Mouse (Mus musculus) C2C12 (cell line): Measurements from ENCODE around the gene Apoa4. TPM values are rescaled to one million over a fixed set of nuclear protein-coding genes. Genes with fewer than 3 reads are reported as not detected.

Experiments used
- H3K27me3 ChIP-seq: one replicate; pipeline ENCODE4 v1.6.1; 2011; ENCODE audit not compliant: control insufficient read depth, insufficient read depth, insufficient read length
- H3K36me3 ChIP-seq: one replicate; pipeline ENCODE4 v1.6.1; 2011; ENCODE audit not compliant: control insufficient read depth, insufficient read depth
- H3K4me3 ChIP-seq: one replicate; pipeline ENCODE4 v1.5.1; 2011; ENCODE audit warnings: mild to moderate bottlenecking, control low read depth; ENCODE audit not compliant: poor library complexity, insufficient read depth, severe bottlenecking
- H3K79me2 ChIP-seq: one replicate; pipeline ENCODE4 v1.6.1; 2011; ENCODE audit not compliant: control insufficient read depth, insufficient read depth
- H3K79me3 ChIP-seq: one replicate; pipeline ENCODE4 v1.6.1; 2011; ENCODE audit warnings: low read depth, control low read depth
- H3ac ChIP-seq: one replicate; pipeline ENCODE3; 2011; ENCODE audit warnings: low read depth; ENCODE audit not compliant: control insufficient read depth, insufficient read length
- CEBPB ChIP-seq: IDR thresholded peaks from one replicate; pipeline ENCODE4 v1.6.1; 2011; ENCODE audit warnings: low read depth, mild to moderate bottlenecking, control low read depth, moderate library complexity
- CTCF ChIP-seq: IDR thresholded peaks from one replicate; pipeline ENCODE4 v1.5.1; 2011; ENCODE audit not compliant: control insufficient read depth, insufficient read depth, insufficient read length
- FOSL1 ChIP-seq: IDR thresholded peaks from one replicate; pipeline ENCODE4 v1.8.0; 2011; ENCODE audit warnings: mild to moderate bottlenecking, low read length; ENCODE audit not compliant: poor library complexity, insufficient read depth, severe bottlenecking
- MAX ChIP-seq: IDR thresholded peaks from one replicate; pipeline ENCODE4 v1.6.1; 2011; ENCODE audit warnings: mild to moderate bottlenecking, control low read depth
- MYOD1 ChIP-seq: IDR thresholded peaks from one replicate; pipeline ENCODE4 v1.6.1; 2011; ENCODE audit warnings: low read depth; ENCODE audit not compliant: control insufficient read depth, insufficient read length
- MYOG ChIP-seq: IDR thresholded peaks from one replicate; pipeline ENCODE4 v1.6.1; 2011; ENCODE audit not compliant: control insufficient read depth, insufficient read length; ENCODE audit errors: extremely low read depth
- USF1 ChIP-seq: IDR thresholded peaks from one replicate; pipeline ENCODE4 v1.6.1; 2011; ENCODE audit warnings: low read depth, mild to moderate bottlenecking, control low read depth, moderate library complexity
- polyA plus RNA-seq: library from polyadenylated mRNA; unstranded; fragments of >200 nt; fragmentation: generic; extraction: Trizol; gene quantifications from one replicate; pipeline ENCODE4 v1.2.1, GENCODE M21; 2012; ENCODE audit warnings: missing spikeins

Gene Apoa4
- polyA plus RNA-seq, 1 experiment = not detected

DNA sequence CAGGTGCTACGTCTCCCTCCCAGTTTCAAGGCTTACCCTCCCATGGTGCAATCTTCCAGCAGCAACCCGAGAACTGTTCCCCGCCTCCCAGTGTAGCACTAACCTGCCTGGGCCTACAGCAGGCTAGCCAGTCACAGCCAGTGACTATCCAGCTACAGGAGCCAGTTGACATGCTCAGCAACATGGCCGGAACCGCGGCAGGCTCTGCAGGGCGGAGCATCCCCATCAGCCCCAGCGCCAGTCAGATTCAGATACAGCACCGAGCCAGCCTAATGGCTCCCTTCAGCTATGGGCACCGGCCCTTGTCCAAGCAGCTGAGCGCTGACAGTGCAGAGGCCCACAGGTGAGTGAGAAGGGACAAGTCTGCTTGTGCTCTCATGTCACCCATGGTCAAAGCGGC lies 30.0 kb upstream of the Apoa4 start:
- no peak for TF ChIP-seq MYOD1
- TF ChIP-seq MAX = no peak
- no peak for TF ChIP-seq USF1
- no peak for TF ChIP-seq FOSL1
- TF ChIP-seq CEBPB = no peak
- TF ChIP-seq CTCF = no peak
- TF ChIP-seq MYOG = no peak
- no peak overlapping the region for H3ac ChIP-seq
- no peaks in the 10 kb centered on the region for H3K79me2 ChIP-seq
- H3K27me3 ChIP-seq = no peaks in the 10 kb centered on the region
- no peaks in the 10 kb centered on the region for H3K79me3 ChIP-seq
- H3K36me3 ChIP-seq = peaks cover 15% of the 10 kb centered on the region
- no peak overlapping the region for H3K4me3 ChIP-seq

DNA sequence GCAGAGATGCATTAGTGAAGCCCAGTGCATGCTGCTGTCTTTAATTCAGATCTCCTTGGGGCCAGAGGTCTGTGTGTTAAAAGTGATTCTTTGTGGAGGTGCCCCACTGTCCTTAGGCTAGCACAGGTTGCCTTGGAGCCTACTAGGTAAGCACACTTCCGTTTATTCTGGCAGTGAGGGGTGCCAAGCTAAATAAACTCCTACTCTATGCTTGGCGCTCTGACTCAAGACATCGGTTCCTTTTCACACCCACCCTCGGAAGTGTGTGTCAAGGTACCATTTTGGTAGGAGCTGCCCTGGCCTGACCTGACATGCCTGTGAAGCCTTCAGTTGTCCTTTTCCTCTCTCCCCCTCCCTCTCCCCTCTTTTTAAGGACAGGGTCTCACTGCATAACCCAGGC lies 26.2 kb upstream of the Apoa4 start:
- Histone ChIP-seq H3ac (no peak overlapping the region), H3K4me3 (no peak overlapping the region), H3K79me2 (no peaks in the 10 kb centered on the region), H3K36me3 (peaks cover 8% of the 10 kb centered on the region), H3K79me3 (no peaks in the 10 kb centered on the region), H3K27me3 (no peaks in the 10 kb centered on the region)
- TF ChIP-seq MYOG (no peak), MAX (no peak), MYOD1 (no peak), CEBPB (no peak), CTCF (no peak), FOSL1 (no peak), USF1 (no peak)

DNA sequence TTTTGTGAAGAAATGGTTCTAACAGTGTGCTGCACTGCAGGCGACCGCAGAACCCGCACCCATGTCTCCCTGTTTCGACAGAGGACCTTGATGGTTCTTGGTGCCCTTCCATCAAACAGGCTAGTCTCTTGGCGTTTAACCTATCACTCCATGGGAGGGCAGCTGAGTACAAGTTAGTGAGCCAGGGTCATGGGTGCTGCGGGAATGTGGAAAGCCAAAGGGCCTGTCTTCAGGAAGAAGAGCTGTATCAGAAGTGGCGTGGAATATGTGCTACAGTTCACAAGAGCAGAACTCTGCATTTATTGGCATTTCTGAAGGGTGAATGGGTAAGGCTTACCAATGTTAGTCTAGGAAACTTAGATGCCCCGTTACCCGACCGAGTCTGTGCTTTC lies 25.6 kb upstream of the Apoa4 start:
- no peaks in the 10 kb centered on the region for H3K79me3 ChIP-seq
- no peak for TF ChIP-seq USF1
- TF ChIP-seq CTCF = no peak
- TF ChIP-seq MAX = no peak
- no peak for TF ChIP-seq MYOG
- no peak for TF ChIP-seq CEBPB
- no peak for TF ChIP-seq FOSL1
- no peak for TF ChIP-seq MYOD1
- no peaks in the 10 kb centered on the region for H3K27me3 ChIP-seq
- no peak overlapping the region for H3ac ChIP-seq
- H3K79me2 ChIP-seq = no peaks in the 10 kb centered on the region
- H3K4me3 ChIP-seq = no peak overlapping the region
- peaks cover 12% of the 10 kb centered on the region for H3K36me3 ChIP-seq

DNA sequence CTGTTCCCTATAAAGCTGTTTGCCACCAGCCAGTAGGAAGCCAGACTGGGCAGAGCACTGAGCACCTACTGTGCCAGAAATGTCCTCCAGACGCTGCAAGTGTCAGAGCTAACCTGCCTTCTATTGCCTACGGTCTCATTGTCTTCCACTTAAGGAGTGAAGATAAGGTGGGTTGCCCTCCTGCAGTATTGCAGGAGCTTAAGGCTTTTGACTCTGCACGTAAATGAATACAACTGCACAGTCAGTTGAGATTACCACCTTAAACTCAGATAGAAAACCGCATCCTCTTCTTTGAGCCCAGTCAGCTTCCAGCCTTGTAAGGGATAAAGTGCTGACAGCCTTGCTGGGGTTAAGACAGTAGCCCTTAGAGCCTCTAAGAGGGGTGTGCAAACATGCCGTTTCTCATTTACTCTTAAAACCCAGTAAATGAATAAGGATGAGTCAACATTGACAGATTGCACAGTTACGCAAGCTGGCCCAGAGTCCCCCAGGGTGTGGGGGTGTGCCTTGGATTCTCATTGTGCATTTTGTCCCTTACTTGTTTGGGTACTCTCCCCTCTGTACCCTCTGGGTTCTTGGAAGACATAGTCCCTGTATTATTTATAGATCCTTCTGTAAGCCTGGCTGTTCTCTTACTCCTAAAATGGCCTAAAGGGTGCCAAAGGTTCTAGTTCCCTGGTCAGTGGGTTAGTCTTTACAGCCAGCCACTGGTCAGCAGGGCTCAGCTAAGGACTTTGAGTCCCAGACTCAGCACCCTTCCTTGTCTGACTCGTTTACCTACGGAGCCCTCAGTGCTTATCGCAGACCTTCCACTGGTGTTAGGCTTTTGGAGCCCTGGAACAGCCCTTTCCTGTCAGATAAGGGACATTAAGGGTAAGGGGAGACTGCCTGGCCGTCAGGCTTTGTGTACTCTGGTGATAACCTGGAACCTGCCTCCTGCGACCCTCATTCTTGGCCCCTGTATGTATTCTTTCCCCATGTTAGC lies 24.9 kb upstream of the Apoa4 start:
- Histone ChIP-seq H3K79me2 (no peaks in the 10 kb centered on the region), H3K27me3 (no peaks in the 10 kb centered on the region), H3K4me3 (no peak overlapping the region), H3ac (no peak overlapping the region), H3K36me3 (peaks cover 9% of the 10 kb centered on the region), H3K79me3 (no peaks in the 10 kb centered on the region)
- TF ChIP-seq CEBPB = peak; percentile 91
- no peak for TF ChIP-seq MAX
- no peak for TF ChIP-seq CTCF

DNA sequence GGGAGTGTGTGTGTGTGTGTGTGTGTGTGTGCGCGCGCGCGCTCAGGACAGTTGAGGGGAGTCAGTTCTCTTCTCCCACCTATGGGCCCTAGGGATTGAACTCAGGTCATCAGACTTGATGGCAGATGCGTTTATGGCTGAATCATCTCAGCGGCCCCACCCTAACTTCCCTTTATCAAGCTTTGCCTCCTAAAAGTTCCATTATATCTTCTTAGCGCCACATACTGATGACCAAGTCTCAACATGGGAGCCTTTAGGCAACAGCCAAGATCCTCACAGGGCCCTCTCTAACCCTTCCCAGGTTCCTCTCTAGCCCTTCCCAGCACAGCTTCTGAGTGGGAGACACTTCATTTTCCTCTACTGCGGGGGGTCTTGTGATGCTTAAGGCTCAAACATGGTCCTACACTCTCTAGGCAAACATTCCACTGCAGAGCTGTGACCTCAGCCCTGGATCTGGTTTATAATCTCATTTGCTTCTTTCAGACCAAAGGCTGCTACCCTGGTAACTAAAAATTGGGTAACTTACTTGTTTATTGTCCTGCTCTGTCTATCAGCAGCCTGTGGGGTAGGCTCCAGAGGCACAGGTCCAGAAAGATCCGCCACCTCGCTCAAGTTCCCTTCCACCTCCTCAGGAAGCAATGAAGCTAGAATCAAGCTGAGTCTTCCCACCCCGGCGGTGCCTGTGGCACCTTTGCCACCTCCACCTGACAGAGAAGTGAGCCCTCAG lies 23.6 kb upstream of the Apoa4 start:
- Histone ChIP-seq H3ac (no peak overlapping the region), H3K27me3 (no peaks in the 10 kb centered on the region), H3K4me3 (no peak overlapping the region), H3K36me3 (peaks cover 5% of the 10 kb centered on the region), H3K79me2 (no peaks in the 10 kb centered on the region), H3K79me3 (no peaks in the 10 kb centered on the region)
- TF ChIP-seq CTCF = no peak
- no peak for TF ChIP-seq FOSL1
- TF ChIP-seq MAX = no peak
- no peak for TF ChIP-seq CEBPB
- no peak for TF ChIP-seq MYOD1
- TF ChIP-seq USF1 = no peak
- no peak for TF ChIP-seq MYOG

DNA sequence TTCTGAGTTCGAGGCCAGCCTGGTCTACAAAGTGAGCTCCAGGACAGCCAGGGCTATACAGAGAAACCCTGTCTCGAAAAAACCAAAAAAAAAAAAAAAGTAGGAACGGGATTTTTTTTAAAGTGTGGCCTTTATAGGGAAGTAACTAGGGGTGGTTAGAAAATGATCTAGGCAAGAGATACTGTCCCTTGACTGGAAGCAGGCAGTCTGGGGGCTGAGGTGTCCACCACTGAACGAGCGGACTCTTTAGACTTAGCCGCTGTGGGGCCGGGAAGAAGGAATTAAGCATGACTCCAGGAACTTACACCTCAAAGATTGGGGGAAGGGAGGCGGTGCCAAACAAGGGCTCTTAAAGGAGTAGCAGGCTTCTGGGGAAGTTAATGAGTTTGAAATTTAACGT lies 22.3 kb upstream of the Apoa4 start:
- TF ChIP-seq FOSL1 (no peak), MYOD1 (no peak), CEBPB (no peak), MYOG (no peak), CTCF (no peak)
- H3ac ChIP-seq = no peak overlapping the region
- H3K4me3 ChIP-seq = no peak overlapping the region
- no peaks in the 10 kb centered on the region for H3K27me3 ChIP-seq
- H3K79me3 ChIP-seq = no peaks in the 10 kb centered on the region
- peaks cover 5% of the 10 kb centered on the region for H3K36me3 ChIP-seq
- no peaks in the 10 kb centered on the region for H3K79me2 ChIP-seq
